Mouse (Mus musculus): ENCODE results near the gene Prrg2.

Gene Prrg2

DNA sequence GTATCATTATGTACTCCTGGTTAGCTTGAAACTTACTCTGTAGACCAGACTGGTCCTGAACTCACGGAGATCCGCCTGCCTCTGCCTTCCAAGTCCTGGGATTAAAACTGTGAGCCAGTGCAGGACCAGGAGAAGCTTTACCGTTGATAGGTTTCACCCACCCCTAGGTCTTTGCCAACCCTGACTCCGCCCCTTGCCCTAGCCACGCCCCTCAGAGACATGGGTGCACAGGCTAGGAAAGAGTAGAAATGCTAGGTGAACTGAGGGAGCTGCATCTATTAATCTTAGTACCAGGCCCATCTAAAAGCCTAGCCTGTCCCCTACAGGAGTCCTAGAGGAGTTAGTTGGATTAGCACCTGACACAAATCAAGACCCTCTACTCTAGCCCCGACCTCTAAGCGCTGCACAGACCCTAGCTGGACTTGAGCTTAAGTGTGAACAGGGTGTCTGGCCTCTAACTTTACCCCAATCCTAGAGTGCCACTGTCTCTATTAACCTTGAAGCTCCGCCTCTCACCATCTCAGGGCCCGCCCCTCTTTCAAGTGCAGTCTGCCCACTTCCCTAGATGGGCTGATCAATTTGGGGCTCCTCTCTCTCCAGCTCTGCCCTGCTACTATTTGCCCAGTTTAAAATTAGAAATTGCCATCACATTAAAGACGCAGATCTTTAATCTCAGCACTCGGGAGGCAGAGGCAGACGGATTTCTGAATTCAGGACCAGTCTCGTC is 27.9 kb upstream of the Prrg2 start:
- DNase-seq: no peak

DNA sequence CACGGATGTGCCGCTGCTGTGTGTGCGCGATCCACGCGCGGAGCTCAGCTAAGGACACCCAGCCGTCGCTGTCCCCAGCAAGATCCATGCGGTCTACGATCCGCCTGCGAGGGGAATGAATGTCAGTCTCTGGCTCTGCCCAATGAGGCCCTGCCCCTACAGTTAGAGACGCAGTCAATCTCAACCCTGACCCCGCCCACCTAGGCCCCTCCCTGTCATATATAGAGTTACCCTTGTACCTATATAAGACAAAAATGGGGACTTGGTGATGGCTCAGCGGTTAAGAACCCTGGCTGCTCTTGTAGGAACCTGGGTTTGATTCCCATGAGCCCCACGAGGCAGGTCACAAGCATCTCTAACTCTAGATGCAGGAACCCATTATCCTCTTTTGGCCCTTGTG is 26.1 kb upstream of the Prrg2 start:
- no peak for DNase-seq

DNA sequence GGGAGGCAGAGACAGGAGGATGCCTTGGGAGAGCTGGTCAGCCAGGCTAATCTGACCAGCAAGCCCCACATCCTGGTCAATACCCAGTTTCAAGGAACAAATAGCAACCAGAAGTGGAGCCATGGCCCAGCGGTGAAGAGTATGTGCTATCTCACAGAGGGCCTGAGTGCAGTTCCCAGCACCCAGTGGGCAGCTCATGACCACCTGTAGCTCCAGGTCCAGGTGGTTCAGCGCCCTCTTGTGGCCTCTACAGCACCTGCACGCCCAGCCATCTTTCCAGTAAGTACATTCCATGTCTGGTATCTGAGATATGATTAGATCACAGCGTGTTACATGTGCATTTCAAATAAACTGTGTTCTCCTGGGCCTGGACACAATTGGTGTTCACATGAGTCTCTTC is 23.6 kb upstream of the Prrg2 start:
- DNase-seq: no peak

DNA sequence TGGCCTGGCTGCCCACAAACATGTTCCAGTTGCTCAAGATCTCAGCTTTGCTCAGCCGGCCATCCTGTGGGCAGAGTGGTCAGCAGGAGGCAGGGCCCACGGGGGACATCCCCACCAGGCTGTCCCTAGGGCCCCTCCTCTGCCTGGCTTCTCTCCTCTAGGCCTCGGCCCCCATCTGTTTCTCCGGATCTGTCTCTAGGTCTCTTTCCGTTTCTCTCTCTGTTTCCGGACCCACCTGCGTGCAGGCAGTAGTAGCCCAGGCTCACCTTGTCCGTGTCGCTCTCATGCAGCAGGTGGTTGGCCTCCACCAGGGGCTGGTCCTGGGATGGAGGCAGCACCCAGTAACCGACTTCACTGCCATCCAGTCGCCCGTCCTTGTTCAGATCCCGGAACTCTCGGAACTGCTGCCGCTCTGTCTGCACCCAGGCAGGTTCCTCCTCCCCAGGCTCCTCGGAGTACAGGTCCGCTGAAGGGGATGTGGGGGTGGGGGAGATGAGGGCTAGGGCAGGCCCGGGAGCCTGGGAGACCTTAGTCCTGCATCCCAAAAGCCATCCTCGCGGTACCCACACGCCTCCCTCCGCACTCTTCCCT is 20.9 kb upstream of the Prrg2 start:
- DNase-seq: no peak

DNA sequence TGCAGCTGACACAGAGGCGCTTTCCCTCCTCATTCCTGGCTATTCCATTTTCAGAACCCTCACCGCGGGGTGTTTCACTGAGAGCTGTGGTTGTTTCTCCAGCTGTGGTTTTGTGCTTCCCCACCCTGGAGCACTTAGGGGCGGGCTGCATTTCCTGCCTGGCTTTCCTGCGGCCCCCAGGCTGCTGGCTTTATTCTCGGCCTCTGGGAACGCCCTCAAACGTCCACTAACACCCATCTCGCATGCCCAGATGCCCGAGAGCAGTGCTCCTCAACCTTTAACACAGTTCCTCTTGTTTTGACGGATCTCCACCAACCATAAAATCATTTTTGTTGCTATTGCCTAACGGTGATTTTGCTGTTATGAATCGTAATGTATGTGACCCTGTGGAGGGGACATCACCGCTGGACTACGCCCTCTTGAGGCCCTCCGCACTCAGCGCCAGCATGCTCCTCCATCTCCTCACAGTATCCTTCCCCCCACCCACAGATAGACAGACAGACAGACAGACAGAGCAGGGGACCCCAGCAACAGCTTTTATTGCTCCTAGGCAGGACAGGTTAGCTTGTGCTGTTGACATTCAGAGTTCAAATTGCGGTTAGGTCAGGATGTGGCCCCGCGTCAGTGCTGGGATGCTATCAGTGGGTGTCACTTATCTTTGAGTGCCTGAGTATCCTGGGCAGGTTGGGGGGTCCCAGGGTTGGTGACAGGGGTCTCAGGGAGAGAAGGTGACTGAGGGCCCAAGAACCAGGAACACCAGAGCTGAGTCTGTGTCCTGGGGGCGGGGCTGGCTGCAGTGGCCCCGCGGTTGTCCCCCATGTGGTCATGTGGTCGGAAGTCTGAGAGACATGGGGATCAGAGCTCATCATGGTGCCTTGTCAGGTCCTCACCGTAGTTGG is 20.2 kb upstream of the Prrg2 start:
- DNase-seq: no peak

DNA sequence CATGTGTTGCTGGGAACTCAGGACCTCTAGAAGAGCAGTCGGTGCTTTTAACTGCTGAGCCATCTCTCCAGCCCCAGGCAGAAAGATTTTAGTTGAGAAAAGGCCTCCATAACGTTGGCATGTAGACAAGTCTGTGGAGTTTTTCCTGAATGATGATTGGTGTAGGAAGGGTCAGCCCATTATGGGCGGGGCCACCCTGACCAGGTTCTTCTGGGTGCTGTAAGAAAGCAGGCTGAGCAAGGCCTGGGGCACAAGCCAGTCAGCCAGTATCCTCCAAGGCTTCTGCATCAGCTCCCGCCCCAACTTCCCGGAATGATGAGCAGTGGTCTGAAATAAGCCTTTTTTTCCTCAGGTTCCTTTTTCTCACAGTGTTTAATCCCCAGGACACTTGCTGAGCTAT is 18.5 kb upstream of the Prrg2 start:
- DNase-seq: no peak

DNA sequence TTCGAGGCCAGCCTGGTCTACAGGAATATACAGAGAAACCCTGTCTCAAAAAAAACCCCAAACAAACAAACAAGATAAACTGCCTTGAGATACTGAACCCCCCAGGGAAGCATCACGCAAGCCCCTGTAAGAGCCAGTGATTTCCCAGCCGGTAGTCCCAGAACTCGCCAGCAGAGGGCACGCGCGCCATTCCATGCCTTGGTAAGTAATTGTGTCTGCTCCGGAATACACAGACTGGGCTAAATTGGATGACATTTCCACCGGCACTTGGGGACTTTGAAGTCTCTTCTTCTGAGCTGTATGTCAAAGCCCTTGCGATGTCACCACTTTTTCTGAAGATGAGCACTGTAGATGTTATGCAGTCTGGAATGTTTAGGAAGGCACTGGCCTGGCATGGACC is 17.4 kb upstream of the Prrg2 start:
- DNase-seq: peak; percentile 95 to 97

DNA sequence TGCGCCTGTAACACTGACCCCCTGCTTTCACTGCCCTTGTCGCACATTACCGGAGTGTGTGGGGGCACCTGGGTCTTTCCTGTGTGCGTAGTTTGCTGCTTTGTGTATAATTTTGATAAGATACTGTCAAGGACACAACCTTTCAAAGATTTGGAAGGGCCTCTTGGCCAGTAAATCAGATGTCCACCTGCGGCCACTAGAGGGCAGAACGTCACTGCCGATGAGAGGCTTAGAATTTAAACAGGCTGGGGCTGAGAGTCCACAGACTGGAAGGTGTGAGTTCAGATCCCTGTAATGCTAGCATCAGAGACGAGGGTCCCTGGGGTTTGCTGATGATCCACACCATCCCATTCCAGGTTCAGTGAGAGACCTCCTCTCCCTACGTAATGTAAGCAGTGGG is 16.0 kb upstream of the Prrg2 start:
- DNase-seq: peak; percentile 80 to 89

DNA sequence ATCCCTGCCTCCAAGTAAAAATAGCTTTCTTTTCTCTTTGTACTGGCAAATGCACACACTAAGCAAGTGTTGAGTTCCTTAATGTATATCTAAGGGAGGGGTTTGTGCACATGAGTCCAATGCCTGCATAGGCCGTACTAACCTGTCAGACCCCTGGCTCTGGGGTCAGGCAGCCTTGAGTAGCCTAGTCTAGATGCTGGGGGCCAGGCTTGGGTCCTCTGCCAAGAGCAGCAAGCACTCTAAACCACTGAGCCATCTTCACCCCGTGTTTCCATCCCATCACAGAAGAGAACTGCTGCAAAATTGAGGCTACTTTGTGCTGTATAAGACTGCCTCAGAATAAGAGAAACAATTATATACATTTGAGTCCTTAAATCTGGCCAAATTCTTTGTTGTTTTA is 15.4 kb upstream of the Prrg2 start:
- no peak for DNase-seq

DNA sequence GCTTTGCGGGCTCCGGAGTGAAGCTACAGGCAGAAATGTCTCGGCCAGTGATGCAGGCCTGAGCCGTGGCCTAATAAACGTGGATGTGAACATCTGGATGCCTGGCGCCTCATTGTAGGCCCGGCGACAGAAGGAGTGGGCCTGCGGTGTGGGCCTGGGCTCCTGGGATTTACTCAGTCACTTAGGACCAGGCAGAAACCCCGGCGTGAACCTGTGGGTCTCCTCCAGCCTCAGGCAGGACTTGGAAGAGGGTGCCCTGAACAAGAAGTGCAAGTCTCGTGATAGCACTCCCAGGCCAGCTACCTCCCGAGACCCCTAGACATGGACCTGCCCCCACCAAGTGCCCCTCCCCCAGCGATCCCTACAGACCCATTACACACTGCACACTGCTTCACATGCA is 14.8 kb upstream of the Prrg2 start:
- DNase-seq: no peak

DNA sequence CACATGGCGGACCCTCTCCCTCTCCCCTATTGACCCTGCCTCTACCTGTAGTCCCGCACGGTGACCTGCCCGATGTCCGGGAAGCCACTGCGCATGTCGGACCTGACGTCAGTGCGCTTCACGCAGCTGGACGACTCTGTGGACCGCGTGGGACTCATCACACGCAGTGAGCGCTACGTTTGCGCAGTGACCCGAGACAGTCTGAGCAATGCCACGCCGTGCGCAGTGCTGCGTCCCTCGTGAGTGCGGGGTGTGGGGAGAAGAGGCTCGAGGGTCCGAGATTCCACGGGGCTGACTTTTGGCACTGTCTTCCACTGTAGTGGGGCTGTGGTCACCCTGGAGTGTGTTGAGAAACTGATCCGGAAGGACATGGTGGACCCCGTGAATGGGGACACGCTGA is 14.0 kb upstream of the Prrg2 start:
- no peak for DNase-seq

DNA sequence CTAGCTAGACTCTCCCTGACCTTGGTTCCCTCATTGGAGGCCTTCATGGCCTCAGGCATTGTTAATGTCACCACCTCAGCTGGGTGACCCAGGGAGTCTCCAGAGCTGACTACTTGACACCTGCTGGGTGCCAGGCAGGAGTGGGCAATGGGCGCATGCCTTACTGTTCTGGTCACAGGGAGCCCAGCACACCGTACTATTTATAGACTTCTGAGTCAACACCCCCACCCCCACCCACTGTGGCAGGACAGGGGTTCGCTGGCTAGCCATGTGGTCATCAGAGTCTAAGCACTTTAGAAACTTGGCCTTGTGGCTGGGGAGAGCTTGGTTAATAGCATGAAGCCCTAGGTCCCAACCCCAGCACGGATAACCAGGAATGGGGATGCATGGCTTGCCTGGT is 12.9 kb upstream of the Prrg2 start:
- no peak for DNase-seq

DNA sequence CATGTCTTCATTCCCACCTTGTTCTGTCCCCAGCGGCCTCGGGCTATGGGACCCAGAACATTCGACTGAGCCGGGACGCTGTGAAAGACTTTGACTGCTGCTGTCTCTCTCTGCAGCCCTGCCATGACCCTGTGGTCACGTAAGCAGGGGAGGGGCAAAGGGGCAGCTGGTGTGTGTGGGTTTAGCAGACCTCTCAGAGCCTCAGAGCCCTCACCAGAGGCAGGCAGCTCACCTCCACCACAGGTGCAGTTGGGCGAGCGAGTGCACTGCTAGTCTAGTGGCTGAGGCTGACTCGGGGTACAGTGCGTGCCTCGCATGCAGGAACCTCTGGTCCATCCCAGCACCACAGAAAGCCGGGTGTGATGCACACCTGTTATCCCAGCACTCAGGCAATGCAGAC is 11.5 kb upstream of the Prrg2 start:
- no peak for DNase-seq

DNA sequence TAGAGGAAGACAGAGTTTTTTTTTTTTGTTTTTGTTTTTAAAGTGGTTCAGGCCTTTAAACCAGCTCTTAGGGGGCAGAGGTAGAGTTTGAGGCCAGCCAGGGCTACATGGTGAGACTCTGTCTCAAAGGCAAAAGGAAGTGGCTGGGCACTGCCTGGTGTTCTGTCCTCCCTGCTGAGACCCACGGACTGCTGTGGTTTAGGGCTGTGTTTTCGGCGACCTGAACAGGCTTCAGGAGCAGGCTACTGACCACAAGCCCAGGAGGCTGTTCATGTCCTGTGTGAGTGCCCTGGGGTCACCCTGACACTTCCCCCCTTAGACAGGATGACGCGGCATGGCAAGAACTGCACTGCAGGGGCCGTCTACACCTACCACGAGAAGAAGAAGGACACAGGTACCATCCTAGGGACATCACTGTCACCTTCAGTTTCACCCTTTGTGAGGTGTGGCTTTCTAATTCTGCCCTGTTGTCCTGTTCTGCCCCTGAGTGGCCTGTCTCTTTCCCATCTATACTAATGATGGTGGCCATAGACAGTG is 10.8 kb upstream of the Prrg2 start:
- no peak for DNase-seq

DNA sequence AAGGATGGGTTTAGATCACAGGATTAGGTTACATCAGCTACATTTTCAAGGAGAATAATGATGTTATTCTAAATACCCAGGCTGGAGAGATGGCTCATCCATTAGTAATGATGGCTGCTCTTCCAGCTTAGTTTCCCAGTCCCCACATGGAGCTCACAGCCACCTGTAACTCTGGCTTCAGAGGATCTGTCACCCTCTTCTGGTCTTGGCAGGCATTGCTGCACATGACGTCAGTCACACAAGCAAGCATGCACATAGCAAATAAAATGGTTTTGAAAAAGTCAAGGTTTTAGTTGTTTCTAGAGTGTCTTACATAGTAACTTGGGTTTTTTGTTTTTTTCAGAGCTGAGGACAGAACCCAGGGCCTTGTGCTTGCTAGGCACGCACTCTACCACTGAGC is 9.8 kb upstream of the Prrg2 start:
- peak in 1 of 2 experiments; percentile 54 for DNase-seq

DNA sequence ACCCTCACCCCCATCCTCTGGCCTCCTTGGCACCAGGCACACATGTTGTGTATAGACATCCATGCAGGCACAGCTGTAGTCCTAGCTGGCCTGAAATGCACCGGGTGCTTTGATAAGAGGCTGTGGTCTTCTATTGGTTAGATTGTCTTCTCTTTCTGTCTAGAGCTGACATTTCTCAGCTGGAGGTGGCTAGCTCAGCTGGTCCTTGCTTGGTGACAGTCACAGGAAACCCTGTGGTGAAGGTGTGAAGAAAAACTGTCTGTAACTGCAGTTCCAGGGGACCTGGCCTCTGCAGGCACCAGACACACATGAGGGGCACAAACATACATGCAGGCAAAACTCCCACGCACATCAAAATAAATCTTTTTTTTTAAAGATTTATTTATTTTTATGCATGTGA is 7.2 kb upstream of the Prrg2 start:
- no peak for DNase-seq

DNA sequence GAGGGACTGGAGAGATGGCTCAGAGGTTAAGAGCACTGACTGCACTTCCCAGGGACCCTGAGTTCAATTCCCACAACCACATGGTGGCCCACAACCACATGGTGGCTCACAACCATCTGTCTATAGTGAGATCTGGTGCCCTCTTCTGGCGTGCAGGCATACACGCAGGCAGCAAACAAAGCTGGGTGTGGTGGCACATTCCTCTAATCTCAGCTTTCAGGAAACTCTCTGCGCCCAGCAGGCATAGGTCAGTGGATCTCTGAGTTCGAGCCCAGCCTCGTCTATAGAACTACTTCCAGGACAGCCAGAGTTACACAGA is 5.5 kb upstream of the Prrg2 start:
- DNase-seq: peak; percentile 53 to 68

DNA sequence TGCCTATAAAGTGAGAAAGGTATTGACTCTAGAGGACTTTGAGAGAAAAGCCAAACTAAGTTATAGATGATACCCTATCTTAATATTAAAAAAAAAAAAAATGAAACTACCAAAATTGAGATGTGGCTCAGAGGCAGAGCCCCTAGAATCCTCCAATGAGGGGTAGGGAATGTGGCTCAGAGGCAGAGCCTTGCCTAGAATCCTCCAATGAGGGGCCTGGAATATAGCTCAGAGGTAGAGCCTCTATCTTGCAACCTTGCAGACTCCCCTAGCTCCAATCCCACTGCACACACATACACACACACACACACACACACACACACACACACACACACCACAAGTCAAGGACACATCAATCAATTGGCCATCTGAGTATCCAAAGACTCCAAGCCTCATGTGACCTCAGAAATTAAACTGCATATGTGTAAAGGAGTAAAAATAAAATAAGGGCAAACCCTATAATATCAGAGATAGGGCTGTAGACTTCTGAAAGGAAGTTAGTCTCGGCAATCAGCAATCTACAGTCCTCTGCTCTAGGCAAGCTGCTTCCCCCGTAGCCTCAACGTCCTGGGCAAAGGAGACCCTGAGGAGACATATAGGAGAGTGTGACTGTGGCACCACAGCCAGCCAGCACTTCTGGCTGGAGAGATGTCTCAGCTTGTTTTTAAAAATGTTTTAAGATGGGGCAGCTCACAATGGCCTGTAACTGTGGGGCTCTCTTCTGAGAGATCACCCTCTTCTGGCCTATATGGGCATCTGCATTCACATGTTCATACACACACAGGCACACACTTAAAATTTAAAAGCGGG is 4.9 kb upstream of the Prrg2 start:
- DNase-seq: no peak

DNA sequence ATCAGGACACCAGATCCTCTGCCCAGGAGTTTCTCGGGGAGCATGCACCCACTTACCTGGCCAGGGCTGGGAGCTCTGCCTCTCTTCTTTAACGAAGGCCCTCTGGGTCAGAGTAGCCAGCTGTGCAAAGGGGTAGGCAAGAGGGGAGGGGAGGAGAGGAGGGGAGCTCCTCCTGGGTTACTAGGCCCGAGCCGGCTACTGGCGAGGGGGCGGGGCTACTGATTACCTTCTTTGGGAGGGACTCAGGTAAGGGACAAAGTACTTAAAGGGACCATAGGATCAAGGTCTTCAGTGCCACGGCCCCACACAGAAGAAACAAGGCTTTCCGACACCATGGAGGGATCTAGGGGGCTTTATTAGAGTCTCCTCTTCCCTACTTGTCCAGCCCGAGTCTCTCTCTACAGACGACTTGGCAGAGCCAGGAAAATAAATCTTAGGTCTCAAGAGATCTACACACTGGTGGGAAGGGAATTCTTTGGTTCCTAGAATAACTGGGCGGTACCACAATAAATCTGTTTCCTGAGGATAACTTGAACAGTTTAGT is 873 bp downstream of the Prrg2 start:
- no peak for DNase-seq

DNA sequence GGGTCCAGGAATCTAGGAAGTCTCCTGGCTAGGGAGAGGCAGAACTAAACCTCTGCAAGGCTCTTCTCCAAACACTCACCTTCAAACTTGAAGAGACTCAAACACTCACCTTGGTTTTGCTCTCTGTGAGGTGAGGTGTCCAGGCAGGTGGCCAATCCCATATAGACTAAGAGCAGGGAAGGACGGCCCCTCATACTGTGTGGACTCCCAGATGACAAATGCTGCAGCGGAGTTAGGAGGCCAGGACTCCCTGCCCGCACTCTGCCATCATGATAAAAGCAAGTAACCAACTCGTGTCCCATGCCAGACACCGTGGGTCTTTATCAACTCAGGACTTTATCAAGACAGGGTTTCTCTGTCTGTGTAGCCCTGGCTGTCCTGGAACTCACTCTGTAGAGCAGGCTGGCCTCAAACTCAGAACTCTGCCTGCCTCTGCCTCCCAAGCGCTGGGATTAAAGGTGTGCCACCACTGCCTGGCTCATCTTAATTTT is 1.8 kb downstream of the Prrg2 start:
- DNase-seq: no peak

DNA sequence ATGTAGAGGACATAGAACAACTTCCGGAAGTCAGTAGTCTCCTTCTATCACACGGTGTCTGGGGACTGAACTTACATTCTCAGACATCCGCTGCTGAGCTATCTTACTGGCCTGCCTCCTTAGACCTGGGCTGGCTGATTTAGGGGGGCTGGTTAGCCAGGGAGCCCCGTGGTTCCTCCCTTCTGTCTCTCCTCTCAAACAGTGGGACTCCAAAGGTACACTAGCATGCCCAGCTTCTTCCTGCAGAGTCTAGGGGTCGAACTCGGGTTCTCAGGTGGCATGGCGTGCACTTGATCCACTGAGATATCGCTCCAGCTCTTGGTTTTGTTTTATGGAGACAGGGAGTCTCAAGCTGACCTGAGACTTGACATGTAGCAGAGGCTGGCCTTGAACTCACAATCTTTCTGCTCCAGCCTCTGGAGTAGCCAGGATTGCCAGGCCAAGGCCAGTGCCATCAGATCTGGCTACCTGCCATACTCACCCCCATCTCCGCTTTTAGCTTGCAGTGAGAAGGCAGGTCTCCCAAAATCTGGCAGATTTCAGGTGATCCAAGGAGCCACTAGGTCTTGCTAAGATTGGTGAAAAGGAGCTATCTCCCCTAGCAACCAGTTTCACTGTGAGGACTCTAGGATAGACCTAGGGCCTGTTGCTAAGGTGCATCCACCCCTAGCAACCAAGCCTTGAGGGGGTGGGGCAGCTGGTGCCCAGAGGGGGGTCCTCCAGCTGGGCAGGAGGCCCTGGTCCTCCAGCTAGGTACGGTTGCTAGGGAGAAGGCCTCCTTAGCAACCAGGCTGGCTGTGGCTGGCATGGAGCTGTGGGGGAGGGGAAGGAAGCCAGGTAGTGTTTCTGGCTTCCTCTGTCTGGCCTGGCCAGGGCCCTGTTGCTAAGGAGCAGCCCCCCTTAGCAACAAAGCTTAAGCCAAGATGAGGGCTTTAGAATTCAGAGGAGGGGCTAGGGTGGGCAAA is 3.6 kb downstream of the Prrg2 start:
- DNase-seq: peak; percentile 69 to 81

Data from cerebellum, postnatal 14 days (tissue).